Mouse (Mus musculus): ENCODE results near the gene Lypd4. TPM values are rescaled to one million over a fixed set of nuclear protein-coding genes. Genes with fewer than 3 reads are reported as not detected.
"Not testable (repeated sequence)": the region's sequence is repeated elsewhere in the genome, so short reads cannot be mapped to it uniquely, and the experiment has no call there.

Lypd4 gene
- polyA plus RNA-seq, 1 experiment from 2014 or later = not detected

- 83% methylated on average over 5 of the region's 5 CpGs for WGBS
- H3K4me1 ChIP-seq (ENCODE audit: control insufficient read depth, insufficient read depth, low read length) = no peaks in the 10 kb centered on the region
Observed at GRCm38 (mm10) chr7:24859234-24859633, 10.5 kb downstream of the Lypd4 start.

GRCm38 (mm10) chr7:24856460-24857120 is 13.2 kb downstream of the Lypd4 start:
- Histone ChIP-seq H3K9me3 (replicated peaks; ENCODE audit: control insufficient read depth, low read length) (no peaks in the 10 kb centered on the region), H3K4me2 (ENCODE audit: low read length) (no peak overlapping the region), H3K4me3 (ENCODE audit: low read depth, low read length) (no peak overlapping the region), H3K36me3 (ENCODE audit: control insufficient read depth, insufficient read depth, low read length) (no peaks in the 10 kb centered on the region), H3K27ac (ENCODE audit: low read depth, low read length) (no peak overlapping the region), H3K4me1 (ENCODE audit: control insufficient read depth, insufficient read depth, low read length) (no peaks in the 10 kb centered on the region), H3K27me3 (replicated peaks; ENCODE audit: control insufficient read depth, insufficient read depth, low read length) (no peaks in the 10 kb centered on the region), H3K9ac (ENCODE audit: low read length) (no peak overlapping the region)
- WGBS = 28% methylated on average over 6 of the region's 6 CpGs
- ATAC-seq = no peak
- no peak for DNase-seq (ENCODE audit: low spot score)

More at GRCm38 (mm10) chr7:24859234-24859633, 10.5 kb downstream of the Lypd4 start:
- Histone ChIP-seq H3K27ac (ENCODE audit: low read depth, low read length) (no peak overlapping the region), H3K4me3 (ENCODE audit: low read depth, low read length) (no peak overlapping the region), H3K9me3 (replicated peaks; ENCODE audit: control insufficient read depth, low read length) (no peaks in the 10 kb centered on the region), H3K9ac (ENCODE audit: low read length) (no peak overlapping the region), H3K36me3 (ENCODE audit: control insufficient read depth, insufficient read depth, low read length) (no peaks in the 10 kb centered on the region), H3K4me2 (ENCODE audit: low read length) (no peak overlapping the region), H3K27me3 (replicated peaks; ENCODE audit: control insufficient read depth, insufficient read depth, low read length) (no peaks in the 10 kb centered on the region)
- ATAC-seq = no peak
- DNase-seq (ENCODE audit: low spot score) = no peak

- Histone ChIP-seq H3K36me3 (ENCODE audit: control insufficient read depth, insufficient read depth, low read length) (no peaks in the 10 kb centered on the region), H3K9ac (ENCODE audit: low read length) (no peak overlapping the region), H3K27ac (ENCODE audit: low read depth, low read length) (no peak overlapping the region), H3K9me3 (replicated peaks; ENCODE audit: control insufficient read depth, low read length) (no peaks in the 10 kb centered on the region), H3K4me2 (ENCODE audit: low read length) (no peak overlapping the region), H3K27me3 (replicated peaks; ENCODE audit: control insufficient read depth, insufficient read depth, low read length) (no peaks in the 10 kb centered on the region), H3K4me3 (ENCODE audit: low read depth, low read length) (no peak overlapping the region), H3K4me1 (ENCODE audit: control insufficient read depth, insufficient read depth, low read length) (no peaks in the 10 kb centered on the region)
- WGBS = 51% methylated on average over 7 of the region's 7 CpGs
- ATAC-seq = no peak
- DNase-seq (ENCODE audit: low spot score) = no peak
Observed at GRCm38 (mm10) chr7:24853695-24854094, 16.0 kb downstream of the Lypd4 start.

- Histone ChIP-seq H3K4me2 (ENCODE audit: low read length) (no peak overlapping the region), H3K36me3 (ENCODE audit: control insufficient read depth, insufficient read depth, low read length) (no peaks in the 10 kb centered on the region), H3K9ac (ENCODE audit: low read length) (no peak overlapping the region), H3K4me3 (ENCODE audit: low read depth, low read length) (no peak overlapping the region), H3K27me3 (replicated peaks; ENCODE audit: control insufficient read depth, insufficient read depth, low read length) (no peaks in the 10 kb centered on the region), H3K4me1 (ENCODE audit: control insufficient read depth, insufficient read depth, low read length) (no peaks in the 10 kb centered on the region), H3K9me3 (replicated peaks; ENCODE audit: control insufficient read depth, low read length) (no peaks in the 10 kb centered on the region), H3K27ac (ENCODE audit: low read depth, low read length) (no peak overlapping the region)
- no peak for DNase-seq (ENCODE audit: low spot score)
- ATAC-seq = no peak
Observed at GRCm38 (mm10) chr7:24853233-24853563, 16.5 kb downstream of the Lypd4 start.

DNA sequence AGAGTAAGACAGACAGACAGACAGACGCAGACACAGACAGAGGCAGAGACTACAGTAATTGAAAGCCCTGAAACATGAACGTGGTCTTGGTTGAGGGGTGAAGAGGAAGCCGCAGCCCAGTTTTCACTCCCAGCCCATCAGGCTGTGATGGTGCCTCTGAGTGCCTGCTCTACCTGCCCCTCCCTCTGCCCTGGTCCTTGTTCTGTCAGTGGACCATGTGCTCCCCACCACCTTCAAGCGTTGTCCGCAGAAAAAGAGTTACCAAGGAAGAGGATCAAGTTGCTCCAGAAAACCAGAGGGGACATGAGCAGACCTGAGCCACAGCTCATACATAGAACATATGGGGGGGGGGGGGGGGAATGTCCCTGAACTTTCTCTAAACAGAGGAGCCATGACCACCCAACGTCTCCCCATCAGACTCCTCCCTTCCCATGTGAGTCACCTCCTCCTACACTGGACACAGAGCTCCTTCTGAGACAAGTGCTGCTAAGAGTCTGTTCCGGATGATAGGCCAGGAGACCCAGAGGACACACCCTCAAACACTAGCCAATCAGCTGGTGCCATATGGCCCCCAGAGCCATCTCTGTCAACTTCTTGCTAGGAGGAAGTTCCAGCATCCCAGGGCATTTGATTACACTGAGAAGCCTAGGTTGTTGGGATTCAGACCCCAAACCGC is 17.0 kb downstream of the Lypd4 start:
- Histone ChIP-seq H3K9ac (ENCODE audit: low read length) (no peak overlapping the region), H3K4me3 (ENCODE audit: low read depth, low read length) (no peak overlapping the region), H3K4me1 (ENCODE audit: control insufficient read depth, insufficient read depth, low read length) (no peaks in the 10 kb centered on the region), H3K4me2 (ENCODE audit: low read length) (no peak overlapping the region), H3K9me3 (replicated peaks; ENCODE audit: control insufficient read depth, low read length) (no peaks in the 10 kb centered on the region), H3K36me3 (ENCODE audit: control insufficient read depth, insufficient read depth, low read length) (no peaks in the 10 kb centered on the region), H3K27me3 (replicated peaks; ENCODE audit: control insufficient read depth, insufficient read depth, low read length) (no peaks in the 10 kb centered on the region), H3K27ac (ENCODE audit: low read depth, low read length) (no peak overlapping the region)
- ATAC-seq = no peak
- DNase-seq (ENCODE audit: low spot score) = no peak
- 85% methylated on average over 8 of the region's 8 CpGs for WGBS

DNA sequence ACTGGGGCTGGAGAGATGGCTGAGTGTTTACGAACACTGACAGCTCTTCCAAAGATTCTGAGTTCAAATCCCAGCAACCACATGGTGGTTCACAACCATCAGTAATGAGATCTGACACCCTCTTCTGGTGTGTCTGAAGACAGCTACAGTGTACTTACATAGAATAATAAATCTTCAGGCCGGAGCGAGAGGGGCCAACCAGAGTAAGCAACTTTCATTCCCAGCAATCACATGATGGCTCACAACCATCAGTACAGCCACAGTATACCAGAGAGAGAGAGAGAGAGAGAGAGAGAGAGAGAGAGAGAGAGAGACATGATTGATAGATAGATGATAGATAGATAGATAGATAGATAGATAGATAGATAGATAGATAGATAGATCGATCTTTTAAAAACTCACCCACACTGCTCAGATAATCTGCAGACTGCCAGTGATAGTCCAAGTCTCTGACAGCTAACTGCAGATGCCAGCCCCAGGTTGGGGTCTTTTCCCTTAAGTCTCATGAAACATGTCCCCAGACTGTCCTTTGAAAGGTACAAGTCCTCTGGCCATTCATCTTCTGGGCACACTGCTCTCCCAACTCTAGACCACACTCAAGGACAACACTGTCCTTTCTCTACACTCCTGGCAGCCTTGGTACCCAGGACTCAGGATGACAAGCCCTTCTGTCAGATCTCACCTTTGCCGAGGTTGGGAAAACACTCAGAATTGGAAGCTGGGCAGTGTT is 18.0 kb downstream of the Lypd4 start:
- no peak overlapping the region for H3K4me3 ChIP-seq (ENCODE audit: low read depth, low read length)
- H3K27ac ChIP-seq (ENCODE audit: low read depth, low read length) = no peak overlapping the region
- no peaks in the 10 kb centered on the region for H3K36me3 ChIP-seq (ENCODE audit: control insufficient read depth, insufficient read depth, low read length)
- H3K9ac ChIP-seq (ENCODE audit: low read length) = no peak overlapping the region
- ATAC-seq (no peak), DNase-seq (ENCODE audit: low spot score) (no peak)
- H3K9me3 ChIP-seq (replicated peaks; ENCODE audit: control insufficient read depth, low read length) = no peaks in the 10 kb centered on the region
- H3K4me1 ChIP-seq (ENCODE audit: control insufficient read depth, insufficient read depth, low read length) = no peaks in the 10 kb centered on the region
- H3K27me3 ChIP-seq (replicated peaks; ENCODE audit: control insufficient read depth, insufficient read depth, low read length) = no peaks in the 10 kb centered on the region
- WGBS = 79% methylated on average over 5 of the region's 5 CpGs
- no peak overlapping the region for H3K4me2 ChIP-seq (ENCODE audit: low read length)

- H3K27ac ChIP-seq (ENCODE audit: low read depth, low read length) = no peak overlapping the region
- H3K4me3 ChIP-seq (ENCODE audit: low read depth, low read length) = no peak overlapping the region
- WGBS = 43% methylated on average over 6 of the region's 6 CpGs
- DNase-seq (ENCODE audit: low spot score) (no peak), ATAC-seq (no peak)
- no peaks in the 10 kb centered on the region for H3K4me1 ChIP-seq (ENCODE audit: control insufficient read depth, insufficient read depth, low read length)
- H3K9me3 ChIP-seq (replicated peaks; ENCODE audit: control insufficient read depth, low read length) = no peaks in the 10 kb centered on the region
- H3K4me2 ChIP-seq (ENCODE audit: low read length) = no peak overlapping the region
- H3K9ac ChIP-seq (ENCODE audit: low read length) = no peak overlapping the region
- H3K27me3 ChIP-seq (replicated peaks; ENCODE audit: control insufficient read depth, insufficient read depth, low read length) = no peaks in the 10 kb centered on the region
- no peaks in the 10 kb centered on the region for H3K36me3 ChIP-seq (ENCODE audit: control insufficient read depth, insufficient read depth, low read length)
Observed at GRCm38 (mm10) chr7:24850899-24851303, 18.8 kb downstream of the Lypd4 start.

GRCm38 (mm10) chr7:24850162-24850561 is 19.6 kb downstream of the Lypd4 start:
- ATAC-seq = no peak
- H3K4me1 ChIP-seq (ENCODE audit: control insufficient read depth, insufficient read depth, low read length) = no peaks in the 10 kb centered on the region

DNA sequence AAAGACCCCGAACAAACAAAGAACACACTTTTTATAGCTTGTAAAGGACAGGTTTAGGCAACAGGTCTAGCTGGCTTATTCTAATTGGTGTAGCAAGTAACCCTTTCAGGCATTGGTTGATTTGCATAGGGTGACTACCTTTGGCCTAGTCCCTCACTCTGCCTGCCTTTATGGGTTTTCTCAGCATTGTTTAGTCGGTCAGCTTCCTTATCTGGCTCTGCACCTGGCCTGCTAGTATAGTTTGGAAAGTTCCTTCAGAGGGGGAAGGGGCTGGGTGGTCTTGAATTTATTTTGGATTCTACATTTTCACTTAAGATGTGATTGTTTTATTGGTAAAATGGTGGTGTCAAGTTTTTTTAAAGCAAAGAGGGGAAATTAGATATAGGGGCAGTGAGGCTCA is 23.2 kb downstream of the Lypd4 start:
- not testable (repeated sequence) for H3K36me3 ChIP-seq (ENCODE audit: control insufficient read depth, insufficient read depth, low read length); H3K9me3 ChIP-seq (replicated peaks; ENCODE audit: control insufficient read depth, low read length); H3K27ac ChIP-seq (ENCODE audit: low read depth, low read length); H3K4me3 ChIP-seq (ENCODE audit: low read depth, low read length); H3K9ac ChIP-seq (ENCODE audit: low read length); DNase-seq (ENCODE audit: low spot score); H3K4me2 ChIP-seq (ENCODE audit: low read length); H3K4me1 ChIP-seq (ENCODE audit: control insufficient read depth, insufficient read depth, low read length); ATAC-seq; H3K27me3 ChIP-seq (replicated peaks; ENCODE audit: control insufficient read depth, insufficient read depth, low read length)
- 17% methylated on average over 2 of the region's 2 CpGs for WGBS

More at GRCm38 (mm10) chr7:24850162-24850561, 19.6 kb downstream of the Lypd4 start:
- Histone ChIP-seq H3K9ac (ENCODE audit: low read length) (no peak overlapping the region), H3K9me3 (replicated peaks; ENCODE audit: control insufficient read depth, low read length) (no peaks in the 10 kb centered on the region), H3K27me3 (replicated peaks; ENCODE audit: control insufficient read depth, insufficient read depth, low read length) (no peaks in the 10 kb centered on the region), H3K4me2 (ENCODE audit: low read length) (no peak overlapping the region), H3K27ac (ENCODE audit: low read depth, low read length) (no peak overlapping the region), H3K4me3 (ENCODE audit: low read depth, low read length) (no peak overlapping the region), H3K36me3 (ENCODE audit: control insufficient read depth, insufficient read depth, low read length) (no peaks in the 10 kb centered on the region)
- 33% methylated on average over 5 of the region's 5 CpGs for WGBS
- DNase-seq (ENCODE audit: low spot score) = no peak

Measured in forebrain, embryonic 14.5 days (tissue).